ENCODE assay signal across 8 mouse cellular contexts in genomic region chr13:65240509-65241098, GRCm38 (mm10). TPM values are rescaled to one million over a fixed set of nuclear protein-coding genes. Genes with fewer than 3 reads are reported as not detected.
DNase-seq lines count a peak whose midpoint lies in the region; ATAC-seq and TF ChIP-seq lines count a peak whose summit lies in the region.

No protein-coding gene starts in this region.

- DNase-seq in T-cell, adult 2 months (ENCODE audit: low spot score) = peak; percentile 97
- DNase-seq in cerebellum, postnatal 25 days = peak; percentile 95 to 98
- DNase-seq in gastrocnemius, adult 18-20 months (ENCODE audit: low spot score) = peak; percentile 95
- peak; percentile 99 for DNase-seq in hindbrain, postnatal 0 days (ENCODE audit: low spot score)
- DNase-seq in left cerebral cortex, adult 2 months (ENCODE audit: extremely low spot score in 1 of 2, low spot score in 2 of 2) = peak; percentile 97
- DNase-seq in right cerebral cortex, adult 2 months (ENCODE audit: low spot score in 2 of 2) = peak; percentile 99
- peak; percentile 97 for DNase-seq in urinary bladder, postnatal 14 days (ENCODE audit: low spot score)

- peak overlapping the region; percentile 65 for H3K9ac ChIP-seq in hindbrain, postnatal 0 days (replicated peaks; ENCODE audit: low read length)

- no peaks in the 10 kb centered on the region for H3K36me3 ChIP-seq in hindbrain, postnatal 0 days (ENCODE audit: insufficient read depth, low read length)

- peak overlapping the region; percentile 80 for H3K4me3 ChIP-seq in hindbrain, postnatal 0 days (ENCODE audit: low read length)
- peak overlapping the region; percentile 72 for H3K4me3 ChIP-seq in left cerebral cortex, adult 2 months

- H3K9me3 ChIP-seq in hindbrain, postnatal 0 days (ENCODE audit: low read length) = peaks cover 3% of the 10 kb centered on the region; the same call in 1 of the 2 replicates

- H3K27ac ChIP-seq in hindbrain, postnatal 0 days = peak overlapping the region; percentile 96
- H3K27ac ChIP-seq in left cerebral cortex, adult 2 months = peak overlapping the region; percentile 97

- intact Hi-C loops in left cerebral cortex, adult 2 months (cut with DNase I) = loop anchor here (1.0 to 5.0 kb wide), 5 partner anchors 38 to 923 kb away; partner anchors contain the start of genes Cdk20 and Zfp369

- WGBS in hindbrain, postnatal 0 days = under 1% methylated on average over 28 of the region's 28 CpGs

- H3K27me3 ChIP-seq in hindbrain, postnatal 0 days (ENCODE audit: insufficient read depth, low read length) = no peaks in the 10 kb centered on the region

- ATAC-seq in hindbrain, postnatal 0 days = peak; percentile 96
- ATAC-seq in megakaryocyte, adult 5-6 weeks (ENCODE audit: poor library complexity, severe bottlenecking) = peak; percentile 69

- 0 out of 2 replicates have a peak, but pooled peaks cover 7% of the 10 kb centered on the region for H3K4me1 ChIP-seq in hindbrain, postnatal 0 days (ENCODE audit: insufficient read depth, low read length)

- H3K4me2 ChIP-seq in hindbrain, postnatal 0 days (ENCODE audit: low read depth, low read length) = peak overlapping the region; percentile 89

- TF ChIP-seq CTCF in hindbrain, postnatal 0 days (IDR thresholded peaks at IDR 0.05; ENCODE audit: low read depth) = peak; percentile 28; the same call in 1 of the 2 replicates
- TF ChIP-seq CTCF in left cerebral cortex, adult 2 months (IDR thresholded peaks at IDR 0.05) = no peak

RNA-seq across cellular contexts. Expression of gene Gm10775, which starts 18.7 kb away (rescaled TPM):
- not detected for total RNA-seq in gastrocnemius, adult 18-20 months (2021)
- not detected in 2 replicates for total RNA-seq in hindbrain, postnatal 0 days (2014; rRNA removed)
- polyA plus RNA-seq in hindbrain, postnatal 0 days (2015; fragmentation: Nextera tagmentation; extraction: Ambion mirVana) = 1.1 and 2.0 TPM in 2 replicates
- total RNA-seq in left cerebral cortex, adult 2 months (2021) = under 1 TPM; 0.49 to 0.86 TPM
- total RNA-seq in megakaryocyte, adult 5-6 weeks (2015) = not detected in 2 replicates
- total RNA-seq in megakaryocyte, adult 5-6 weeks (2017) = not detected in 2 replicates

RNA-seq across cellular contexts. Expression of gene Nlrp4f, which starts 34.8 kb away (rescaled TPM):
- total RNA-seq in gastrocnemius, adult 18-20 months (2021) = under 1 TPM in 1 of 2 experiments, not detected in 1; 0.16 TPM
- total RNA-seq in hindbrain, postnatal 0 days (2014; rRNA removed) = not detected in 2 replicates
- 0.15 and 0.40 TPM in 2 replicates for polyA plus RNA-seq in hindbrain, postnatal 0 days (2015; fragmentation: Nextera tagmentation; extraction: Ambion mirVana)
- total RNA-seq in left cerebral cortex, adult 2 months (2021) = under 1 TPM; 0.25 to 0.72 TPM
- not detected in 2 replicates for total RNA-seq in megakaryocyte, adult 5-6 weeks (2015)
- total RNA-seq in megakaryocyte, adult 5-6 weeks (2017) = not detected in 2 replicates

RNA-seq across cellular contexts. Expression of gene Zfp369, which starts 38.0 kb away (rescaled TPM):
- 1 to 10 TPM; 8.0 to 9.0 TPM for total RNA-seq in gastrocnemius, adult 18-20 months (2021)
- 46.1 and 57.1 TPM in 2 replicates for total RNA-seq in hindbrain, postnatal 0 days (2014; rRNA removed)
- 9.1 and 9.3 TPM in 2 replicates for polyA plus RNA-seq in hindbrain, postnatal 0 days (2015; fragmentation: Nextera tagmentation; extraction: Ambion mirVana)
- total RNA-seq in left cerebral cortex, adult 2 months (2021) = 10 to 100 TPM; 62.6 to 70.3 TPM
- total RNA-seq in megakaryocyte, adult 5-6 weeks (2015) = 14.7 and 20.3 TPM in 2 replicates
- 24.2 and 26.3 TPM in 2 replicates for total RNA-seq in megakaryocyte, adult 5-6 weeks (2017)

Comparison
In these comparisons a context has a peak if more than half of its experiments do, and no peak if none do; other contexts are left out.
1. Peak in every context shown above with its lines: DNase-seq, ATAC-seq, H3K4me3 ChIP-seq and H3K27ac ChIP-seq.